8 mouse cellular contexts compared by ENCODE assay signal in the genomic region with DNA sequence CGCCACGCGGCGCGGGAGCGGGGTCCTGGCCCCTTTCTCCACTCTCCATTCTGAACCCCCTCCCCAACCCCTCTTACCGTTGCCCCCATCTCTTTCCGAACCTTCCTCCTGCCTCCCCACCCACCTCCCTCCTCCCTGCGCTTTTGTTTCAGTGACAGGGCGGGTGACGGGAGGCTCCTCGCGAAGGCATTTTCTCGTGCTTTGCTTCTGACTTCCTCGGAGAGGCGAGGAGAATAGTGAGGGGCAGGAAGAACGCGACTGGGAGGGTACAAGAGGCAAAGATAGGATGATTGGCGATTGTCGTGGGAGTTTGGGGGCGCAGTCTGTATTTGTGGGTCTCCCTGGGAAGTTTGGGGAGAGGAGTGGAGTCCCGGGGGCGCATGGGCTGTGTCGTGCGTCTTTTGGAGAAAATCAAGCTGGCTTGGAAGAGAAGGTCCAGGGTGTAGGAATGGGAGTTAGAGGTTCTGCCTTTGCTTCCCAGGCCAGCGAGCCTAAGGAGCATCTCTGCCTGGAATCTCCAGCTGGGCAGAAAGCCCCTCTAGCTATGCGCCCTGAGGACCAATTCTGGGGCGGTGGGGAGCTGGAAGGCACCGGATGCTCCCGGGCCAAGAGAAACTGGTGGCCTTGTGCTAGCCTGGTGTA. TPM values are rescaled to one million over a fixed set of nuclear protein-coding genes. Genes with fewer than 3 reads are reported as not detected.
DNase-seq lines count a peak whose midpoint lies in the region; ATAC-seq and TF ChIP-seq lines count a peak whose summit lies in the region.
"Had no signal": no experiment of that assay in that cellular context is flagged by ENCODE, and none has a peak within 500 bp of the region (broad histone marks: within the 10 kb centered on the region; RNA-seq: fewer than 3 reads in every experiment).

No protein-coding gene starts in this region.

- ATAC-seq in forebrain, postnatal 0 days = peak; percentile 23
- no peak for ATAC-seq in intestine, postnatal 0 days
- no peak; the same call in 1 of the 2 replicates for ATAC-seq in midbrain, embryonic 12.5 days (ENCODE audit: low FRiP score, low read depth)

- WGBS in thymus, adult 2 months = 7% methylated on average over 30 of the region's 30 CpGs
- whole genome bisulfite sequencing in cerebellum, adult 2 months = 1% methylated on average over 30 of the region's 30 CpGs
- 3% methylated on average over 30 of the region's 30 CpGs for WGBS in forebrain, postnatal 0 days
- 2% methylated on average over 24 of the region's 30 CpGs for WGBS in intestine, postnatal 0 days
- under 1% methylated on average over 30 of the region's 30 CpGs for WGBS in midbrain, embryonic 12.5 days

- no peaks in the 10 kb centered on the region for H3K36me3 ChIP-seq in thymus, adult 2 months (ENCODE audit: control insufficient read depth, insufficient read depth, low read length)
- H3K36me3 ChIP-seq in forebrain, postnatal 0 days (ENCODE audit: insufficient read depth) = no peaks in the 10 kb centered on the region
- H3K36me3 ChIP-seq in intestine, postnatal 0 days (ENCODE audit: control insufficient read depth, insufficient read depth) = no peaks in the 10 kb centered on the region
- no peaks in the 10 kb centered on the region for H3K36me3 ChIP-seq in midbrain, embryonic 12.5 days

- no peak for DNase-seq in thymus, adult 2 months
- no peak for DNase-seq in thymus, postnatal 10 days (ENCODE audit: low spot score in 2 of 2)
- DNase-seq in cerebellum, adult 2 months = peak; percentile 50 to 63
- peak; percentile 60 for DNase-seq in forebrain, postnatal 0 days
- peak; percentile 19 for DNase-seq in thymus, postnatal 4 days

- H3K9me3 ChIP-seq in forebrain, postnatal 0 days (ENCODE audit: low read length) = no peaks in the 10 kb centered on the region
- H3K9me3 ChIP-seq in intestine, postnatal 0 days (ENCODE audit: control insufficient read depth) = no peaks in the 10 kb centered on the region
- H3K9me3 ChIP-seq in midbrain, embryonic 12.5 days = no peaks in the 10 kb centered on the region

- no peaks in the 10 kb centered on the region; the same call in 1 of the 2 replicates for H3K4me1 ChIP-seq in thymus, adult 2 months (replicated peaks; ENCODE audit: control insufficient read depth, insufficient read depth, low read length)
- peaks cover 9% of the 10 kb centered on the region for H3K4me1 ChIP-seq in cerebellum, adult 2 months (ENCODE audit: control insufficient read depth, insufficient read depth, low read length)
- H3K4me1 ChIP-seq in forebrain, postnatal 0 days (ENCODE audit: insufficient read depth) = no peaks in the 10 kb centered on the region
- H3K4me1 ChIP-seq in intestine, postnatal 0 days (replicated peaks; ENCODE audit: control insufficient read depth, insufficient read depth, low read length) = no peaks in the 10 kb centered on the region
- H3K4me1 ChIP-seq in midbrain, embryonic 12.5 days = peaks cover 20% of the 10 kb centered on the region

- peak overlapping the region; percentile 47 for H3K4me3 ChIP-seq in thymus, adult 2 months (ENCODE audit: control insufficient read depth, insufficient read depth, low read length)
- H3K4me3 ChIP-seq in cerebellum, adult 2 months (replicated peaks; ENCODE audit: insufficient read depth, low read depth, low read length) = peak overlapping the region; percentile 78
- H3K4me3 ChIP-seq in forebrain, postnatal 0 days (ENCODE audit: low read depth, low read length) = peak overlapping the region; percentile 87
- peak overlapping the region; percentile 69 for H3K4me3 ChIP-seq in intestine, postnatal 0 days (ENCODE audit: low read depth, low read length)
- peak overlapping the region; percentile 86 for H3K4me3 ChIP-seq in midbrain, embryonic 12.5 days

- no peak for TF ChIP-seq POLR2A in thymus, adult 2 months (IDR thresholded peaks at IDR 0.05; ENCODE audit: control insufficient read depth, extremely low read depth, insufficient read depth, low read length, poor library complexity)
- no peak for TF ChIP-seq POLR2A in cerebellum, adult 2 months (IDR thresholded peaks at IDR 0.05; ENCODE audit: borderline replicate concordance, insufficient read depth, low read length)

- H3K27ac ChIP-seq in thymus, adult 2 months (ENCODE audit: control insufficient read depth, insufficient read depth, low read length) = no peak overlapping the region
- H3K27ac ChIP-seq in cerebellum, adult 2 months (ENCODE audit: insufficient read depth, low read length) = peak overlapping the region; percentile 78
- H3K27ac ChIP-seq in forebrain, postnatal 0 days (ENCODE audit: low read depth, low read length) = peak overlapping the region; percentile 94
- H3K27ac ChIP-seq in intestine, postnatal 0 days (ENCODE audit: low read depth, low read length) = no peak overlapping the region
- peak overlapping the region; percentile 95 for H3K27ac ChIP-seq in midbrain, embryonic 12.5 days (replicated peaks)

- H3K4me2 ChIP-seq in forebrain, postnatal 0 days (ENCODE audit: low read depth) = peak overlapping the region; percentile 70
- H3K4me2 ChIP-seq in intestine, postnatal 0 days (replicated peaks; ENCODE audit: low read depth) = peak overlapping the region; percentile 97
- peak overlapping the region; percentile 87 for H3K4me2 ChIP-seq in midbrain, embryonic 12.5 days (replicated peaks)

- peaks cover 3% of the 10 kb centered on the region; the same call in 1 of the 2 replicates for H3K27me3 ChIP-seq in thymus, adult 2 months (ENCODE audit: control insufficient read depth, insufficient read depth, low read length)
- no peaks in the 10 kb centered on the region for H3K27me3 ChIP-seq in cerebellum, adult 2 months (ENCODE audit: control insufficient read depth, insufficient read depth, low read length)
- H3K27me3 ChIP-seq in forebrain, postnatal 0 days (ENCODE audit: insufficient read depth, low read length) = no peaks in the 10 kb centered on the region
- H3K27me3 ChIP-seq in intestine, postnatal 0 days (replicated peaks; ENCODE audit: control insufficient read depth, insufficient read depth, low read length) = peaks cover 32% of the 10 kb centered on the region
- H3K27me3 ChIP-seq in midbrain, embryonic 12.5 days = peaks cover 28% of the 10 kb centered on the region

- no peak for TF ChIP-seq CTCF in thymus, adult 2 months (IDR thresholded peaks at IDR 0.05; ENCODE audit: borderline replicate concordance, control insufficient read depth, extremely low read depth, insufficient read depth, low read length, poor library complexity)
- no peak for TF ChIP-seq CTCF in cerebellum, adult 2 months (IDR thresholded peaks at IDR 0.05; ENCODE audit: borderline replicate concordance, insufficient read depth, low read depth, low read length)
- no peak for TF ChIP-seq CTCF in forebrain, postnatal 0 days (IDR thresholded peaks at IDR 0.05; ENCODE audit: low read depth)
- no peak for TF ChIP-seq CTCF in intestine, postnatal 0 days (IDR thresholded peaks at IDR 0.05; ENCODE audit: low read depth)

- H3K9ac ChIP-seq in forebrain, postnatal 0 days = peak overlapping the region; percentile 84
- H3K9ac ChIP-seq in intestine, postnatal 0 days (ENCODE audit: low read depth, low read length) = 0 out of 2 replicates have a peak overlapping the region, but pooled peaks have one; percentile 23
- peak overlapping the region; percentile 91 for H3K9ac ChIP-seq in midbrain, embryonic 12.5 days (replicated peaks)

RNA-seq across cellular contexts. Expression of a gene that starts 0.7 kb away (rescaled TPM):
- polyA plus RNA-seq in thymus, adult 2 months (2012; rRNA removed) = 0.98 and 1.6 TPM in 2 replicates
- polyA plus RNA-seq in cerebellum, adult 2 months (2012; rRNA removed) = 27.5 and 31.1 TPM in 2 replicates
- total RNA-seq in forebrain, postnatal 0 days (2014; rRNA removed) = 21.5 and 24.5 TPM in 2 replicates
- polyA plus RNA-seq in forebrain, postnatal 0 days (2015; fragmentation: Nextera tagmentation; extraction: Ambion mirVana) = 10.1 and 11.7 TPM in 2 replicates
- 0.43 and 0.72 TPM in 2 replicates for polyA plus RNA-seq in intestine, postnatal 0 days (2015; fragmentation: Nextera tagmentation; extraction: Ambion mirVana)
- 8.7 and 10.3 TPM in 2 replicates for polyA plus RNA-seq in midbrain, embryonic 12.5 days (2016; fragmentation: Nextera tagmentation; extraction: Ambion mirVana)
- polyA plus RNA-seq: erythroblast, embryonic 14.5 days had no signal

Comparison
In these comparisons a context has a peak if more than half of its experiments do, and no peak if none do; other contexts are left out.
1. DNase-seq: peak in cerebellum, adult 2 months (2 of 2), forebrain, postnatal 0 days (single experiment) and thymus, postnatal 4 days (single experiment); none in thymus, adult 2 months (single experiment) and thymus, postnatal 10 days (0 of 2).
2. H3K27ac ChIP-seq: peak in cerebellum, adult 2 months (single experiment), forebrain, postnatal 0 days (single experiment) and midbrain, embryonic 12.5 days (single experiment); none in thymus, adult 2 months (single experiment) and intestine, postnatal 0 days (single experiment).
3. H3K9ac ChIP-seq: peak in every context shown above with its lines; median percentile 91 in midbrain, embryonic 12.5 days; 84 in forebrain, postnatal 0 days; 23 in intestine, postnatal 0 days.
4. Peak in every context shown above with its lines, with median percentiles within 50 percentile points of each other: H3K4me3 ChIP-seq and H3K4me2 ChIP-seq.